Mouse (Mus musculus) stomach, embryonic 16.5 days (tissue): ENCODE results near the gene Anapc10. TPM values are rescaled to one million over a fixed set of nuclear protein-coding genes. Genes with fewer than 3 reads are reported as not detected.
"Not testable (repeated sequence)": the region's sequence is repeated elsewhere in the genome, so short reads cannot be mapped to it uniquely, and the experiment has no call there.

Source experiments
- ATAC-seq: fragments of 200-750 bp; cut with Nextera tagmentation; 2 replicates; pipeline ENCODE4 v1.8.0; 2017; ENCODE audit warnings: moderate number of reproducible peaks, moderate TSS enrichment; ENCODE audit not compliant: insufficient read depth, low FRiP score
- H3K27ac ChIP-seq: fragments of 300-500 bp; sonication (generic); 2 replicates; pipeline ENCODE4 v1.5.1; 2014; ENCODE audit warnings: low read length
- H3K27me3 ChIP-seq: fragments of 300-500 bp; sonication (generic); 2 replicates; pipeline ENCODE4 v1.6.1; 2014; ENCODE audit warnings: low read length, control low read depth, mixed read lengths; ENCODE audit not compliant: control insufficient read depth, insufficient read depth
- H3K36me3 ChIP-seq: fragments of 300-500 bp; sonication (generic); 2 replicates; pipeline ENCODE4 v1.6.1; 2014; ENCODE audit warnings: low read length; ENCODE audit not compliant: control insufficient read depth, insufficient read depth
- H3K4me1 ChIP-seq: fragments of 300-500 bp; sonication (generic); 2 replicates; pipeline ENCODE4 v1.6.1; 2014; ENCODE audit warnings: low read length, control low read depth, mixed read lengths; ENCODE audit not compliant: control insufficient read depth, insufficient read depth
- H3K4me2 ChIP-seq: fragments of 300-500 bp; sonication (generic); 2 replicates; pipeline ENCODE4 v1.6.1; 2014; ENCODE audit warnings: low read depth, low read length, mixed read lengths
- H3K4me3 ChIP-seq: fragments of 300-500 bp; sonication (generic); replicated peaks from 2 replicates; pipeline ENCODE4 v1.5.1; 2014; ENCODE audit warnings: mild to moderate bottlenecking, low read length
- H3K9ac ChIP-seq: fragments of 300-500 bp; sonication (generic); 2 replicates; pipeline ENCODE4 v1.6.1; 2014; ENCODE audit warnings: low read length
- H3K9me3 ChIP-seq: fragments of 300-500 bp; sonication (generic); replicated peaks from 2 replicates; pipeline ENCODE4 v1.6.1; 2016; ENCODE audit warnings: low read length, control low read depth; ENCODE audit not compliant: control insufficient read depth
- WGBS: fragments of 180-500 bp; shearing (Covaris S2); extraction: QIAGEN DNeasy Blood & Tissue Kit; methylation state at CpG from one replicate; pipeline ENCODE4 v1.1.7; 2014; 5-methylcytosine and 5-hydroxymethylcytosine counted together
- polyA plus RNA-seq: library from polyadenylated mRNA; unstranded; fragments of >200 nt; fragmentation: Nextera tagmentation; extraction: Ambion mirVana; gene quantifications from 2 replicates; pipeline ENCODE4 v1.2.1, GENCODE M21; 2015

Anapc10 gene
- polyA plus RNA-seq, 1 experiment from 2014 or later: 30.7 TPM

GRCm38 (mm10) chr8:79712676-79713075 lies 1.1 kb downstream of the Anapc10 start:
- Histone ChIP-seq H3K36me3 (no peaks in the 10 kb centered on the region), H3K4me1 (peaks cover 5% of the 10 kb centered on the region; the same call in 1 of the 2 replicates), H3K27ac (no peak overlapping the region), H3K4me2 (peak overlapping the region; percentile 38), H3K9ac (no peak overlapping the region; the same call in 1 of the 2 replicates), H3K4me3 (no peak overlapping the region), H3K9me3 (no peaks in the 10 kb centered on the region), H3K27me3 (no peaks in the 10 kb centered on the region)
- no peak for ATAC-seq
- 35% methylated on average over 5 of the region's 6 CpGs for WGBS

- no peak overlapping the region for H3K4me3 ChIP-seq
- no peaks in the 10 kb centered on the region for H3K27me3 ChIP-seq
- H3K36me3 ChIP-seq: peaks cover 9% of the 10 kb centered on the region; the same call in 1 of the 2 replicates
- no peak overlapping the region for H3K4me2 ChIP-seq
- H3K27ac ChIP-seq: no peak overlapping the region
- no peak overlapping the region for H3K9ac ChIP-seq
- no peaks in the 10 kb centered on the region for H3K9me3 ChIP-seq
- no peaks in the 10 kb centered on the region for H3K4me1 ChIP-seq
- no peak for ATAC-seq
Observed at GRCm38 (mm10) chr8:79721537-79721936, 9.9 kb downstream of the Anapc10 start.

GRCm38 (mm10) chr8:79723308-79723707 lies 11.7 kb downstream of the Anapc10 start:
- ATAC-seq: no peak
- Histone ChIP-seq H3K36me3 (peaks cover 9% of the 10 kb centered on the region; the same call in 1 of the 2 replicates), H3K4me1 (no peaks in the 10 kb centered on the region), H3K27me3 (no peaks in the 10 kb centered on the region), H3K4me3 (no peak overlapping the region), H3K9me3 (no peaks in the 10 kb centered on the region), H3K27ac (no peak overlapping the region), H3K4me2 (no peak overlapping the region), H3K9ac (no peak overlapping the region)

- no peak overlapping the region for H3K4me3 ChIP-seq
- H3K36me3 ChIP-seq: peaks cover 9% of the 10 kb centered on the region; the same call in 1 of the 2 replicates
- no peaks in the 10 kb centered on the region for H3K27me3 ChIP-seq
- H3K4me1 ChIP-seq: no peaks in the 10 kb centered on the region
- H3K4me2 ChIP-seq: no peak overlapping the region
- no peaks in the 10 kb centered on the region for H3K9me3 ChIP-seq
- H3K9ac ChIP-seq: no peak overlapping the region
- no peak for ATAC-seq
- no peak overlapping the region for H3K27ac ChIP-seq
- 80% methylated on average over 3 of the region's 3 CpGs for WGBS
Observed at GRCm38 (mm10) chr8:79724589-79724988, 13.0 kb downstream of the Anapc10 start.

DNA sequence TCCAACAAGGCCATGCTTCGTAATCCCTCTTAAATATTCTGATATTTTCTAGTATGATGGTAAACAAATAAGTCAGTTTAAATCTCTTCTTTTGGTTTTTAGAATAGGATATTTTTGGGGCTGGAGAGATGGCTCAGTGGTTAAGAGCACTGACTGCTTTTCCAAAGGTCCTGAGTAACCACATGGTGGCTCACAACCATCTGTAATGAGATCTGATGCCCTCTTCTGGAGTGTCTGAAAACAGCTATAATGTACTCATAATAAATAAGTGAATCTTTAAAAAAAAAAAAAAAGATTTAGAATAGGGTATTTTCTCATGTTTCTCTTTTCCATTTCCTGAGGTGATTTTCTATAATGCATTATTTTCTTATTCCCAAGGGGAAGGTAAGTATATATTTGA lies 16.3 kb downstream of the Anapc10 start:
- Histone ChIP-seq H3K9ac (no peak overlapping the region), H3K4me1 (no peaks in the 10 kb centered on the region), H3K4me3 (no peak overlapping the region), H3K27ac (no peak overlapping the region), H3K9me3 (no peaks in the 10 kb centered on the region), H3K4me2 (no peak overlapping the region), H3K27me3 (no peaks in the 10 kb centered on the region), H3K36me3 (no peaks in the 10 kb centered on the region)
- no peak for ATAC-seq
- WGBS: 96% methylated on average over 1 of the region's 1 CpGs

- no peak overlapping the region for H3K4me3 ChIP-seq
- no peak overlapping the region for H3K9ac ChIP-seq
- H3K36me3 ChIP-seq: no peaks in the 10 kb centered on the region
- 14% methylated on average over 2 of the region's 2 CpGs for WGBS
- H3K27me3 ChIP-seq: no peaks in the 10 kb centered on the region
- no peak overlapping the region for H3K27ac ChIP-seq
- H3K4me1 ChIP-seq: no peaks in the 10 kb centered on the region
- no peak for ATAC-seq
- no peaks in the 10 kb centered on the region for H3K9me3 ChIP-seq
- no peak overlapping the region for H3K4me2 ChIP-seq
Observed at GRCm38 (mm10) chr8:79734304-79734703, 22.7 kb downstream of the Anapc10 start.

DNA sequence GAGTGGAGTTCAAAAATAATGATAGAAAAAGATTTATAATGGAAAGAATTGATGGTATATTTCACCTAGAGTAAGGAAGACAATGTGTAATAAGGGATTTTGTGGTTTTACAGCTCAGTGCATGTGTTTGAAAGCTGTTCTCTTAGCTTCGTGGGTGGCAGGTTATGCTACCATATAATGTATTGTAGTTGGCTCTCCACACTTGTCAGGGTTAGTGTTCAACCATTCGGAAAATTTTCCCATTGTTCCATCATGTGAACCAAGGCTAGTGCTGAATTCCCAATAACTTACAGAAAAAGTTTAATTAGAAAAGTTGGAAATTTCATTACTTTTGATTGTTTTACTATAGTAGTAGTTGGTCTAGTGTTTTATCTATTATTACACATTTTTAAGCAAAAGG lies 36.6 kb downstream of the Anapc10 start:
- no peak overlapping the region for H3K27ac ChIP-seq
- 67% methylated on average over 2 of the region's 2 CpGs for WGBS
- H3K4me1 ChIP-seq: no peaks in the 10 kb centered on the region
- no peak overlapping the region for H3K9ac ChIP-seq
- ATAC-seq: no peak
- no peaks in the 10 kb centered on the region for H3K9me3 ChIP-seq
- H3K4me2 ChIP-seq: no peak overlapping the region
- H3K27me3 ChIP-seq: no peaks in the 10 kb centered on the region
- 0 out of 2 replicates have a peak, but pooled peaks cover 3% of the 10 kb centered on the region for H3K36me3 ChIP-seq
- no peak overlapping the region for H3K4me3 ChIP-seq

GRCm38 (mm10) chr8:79748591-79748990 lies 37.0 kb downstream of the Anapc10 start:
- no peaks in the 10 kb centered on the region for H3K4me1 ChIP-seq
- H3K4me2 ChIP-seq: no peak overlapping the region
- 66% methylated on average over 4 of the region's 4 CpGs for WGBS
- 0 out of 2 replicates have a peak, but pooled peaks cover 3% of the 10 kb centered on the region for H3K36me3 ChIP-seq
- no peaks in the 10 kb centered on the region for H3K27me3 ChIP-seq
- no peak for ATAC-seq
- H3K27ac ChIP-seq: no peak overlapping the region
- no peaks in the 10 kb centered on the region for H3K9me3 ChIP-seq
- H3K4me3 ChIP-seq: no peak overlapping the region
- no peak overlapping the region for H3K9ac ChIP-seq

DNA sequence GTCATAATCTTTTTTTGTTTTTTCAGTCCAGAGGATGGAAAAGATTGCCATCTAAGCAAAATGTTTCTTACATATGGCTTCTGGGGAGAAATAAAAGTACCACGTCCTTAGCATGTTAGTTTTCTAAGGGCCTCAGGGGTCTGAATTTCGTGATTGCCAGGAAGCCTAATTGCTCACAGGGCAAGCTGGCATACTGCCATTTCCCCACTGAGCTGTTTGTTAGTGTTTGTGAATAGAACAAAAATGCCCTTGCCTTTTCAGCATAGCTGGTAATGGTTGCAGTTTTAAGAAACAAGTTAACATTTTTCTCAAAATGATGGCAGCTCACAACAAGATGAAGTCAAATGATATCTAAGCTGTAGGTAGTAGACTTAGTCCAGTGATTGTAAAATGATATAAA lies 38.7 kb downstream of the Anapc10 start:
- WGBS: 60% methylated on average over 2 of the region's 2 CpGs
- no peaks in the 10 kb centered on the region for H3K9me3 ChIP-seq
- no peak overlapping the region for H3K27ac ChIP-seq
- H3K4me1 ChIP-seq: no peaks in the 10 kb centered on the region
- ATAC-seq: no peak
- H3K27me3 ChIP-seq: no peaks in the 10 kb centered on the region
- 0 out of 2 replicates have a peak, but pooled peaks cover 1% of the 10 kb centered on the region for H3K36me3 ChIP-seq
- H3K4me3 ChIP-seq: no peak overlapping the region
- H3K4me2 ChIP-seq: no peak overlapping the region
- H3K9ac ChIP-seq: no peak overlapping the region

DNA sequence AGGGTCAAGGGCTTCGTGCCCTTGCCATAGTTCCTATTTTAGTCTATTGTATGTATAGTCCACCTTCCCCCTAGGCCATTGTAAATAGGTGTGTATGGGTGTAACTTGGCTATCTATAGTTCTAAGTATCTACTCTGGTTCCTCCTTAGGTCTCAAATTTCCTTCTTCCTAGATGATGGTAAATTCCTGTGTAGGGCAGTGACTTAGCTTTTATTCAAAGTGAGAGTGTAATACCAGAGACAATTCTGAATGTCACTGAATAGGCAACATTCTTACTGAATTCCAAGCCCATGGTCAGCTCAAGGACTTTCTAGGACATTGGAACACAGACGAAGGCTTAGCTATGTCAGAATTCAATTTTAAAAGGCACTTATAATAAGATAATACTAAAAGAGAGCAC lies 83.3 kb downstream of the Anapc10 start:
- H3K4me2 ChIP-seq, H3K27ac ChIP-seq, ATAC-seq, H3K9ac ChIP-seq, H3K4me3 ChIP-seq, H3K36me3 ChIP-seq, H3K27me3 ChIP-seq, H3K4me1 ChIP-seq, H3K9me3 ChIP-seq: not testable (repeated sequence)
- 85% methylated on average over 2 of the region's 2 CpGs for WGBS
